Mouse (Mus musculus) forebrain, embryonic 15.5 days (tissue): ENCODE results near the gene Cenpj. TPM values are rescaled to one million over a fixed set of nuclear protein-coding genes. Genes with fewer than 3 reads are reported as not detected.

Source experiments
- ATAC-seq: fragments of 200-750 bp; cut with Nextera tagmentation; replicated peaks from 2 replicates; pipeline ENCODE4 v1.8.0; 2017; ENCODE audit warnings: mild to moderate bottlenecking, moderate TSS enrichment, moderate library complexity
- H3K27ac ChIP-seq: fragments of 300-500 bp; sonication (generic); replicated peaks from 2 replicates; pipeline ENCODE4 v1.5.1; 2015; ENCODE audit warnings: mild to moderate bottlenecking, inconsistent platforms
- H3K27me3 ChIP-seq: fragments of 300-500 bp; sonication (generic); 2 replicates; pipeline ENCODE4 v1.6.1; 2015; ENCODE audit warnings: inconsistent platforms
- H3K36me3 ChIP-seq: fragments of 300-500 bp; sonication (generic); 2 replicates; pipeline ENCODE4 v1.6.1; 2015; ENCODE audit warnings: mild to moderate bottlenecking, inconsistent platforms
- H3K4me1 ChIP-seq: fragments of 300-500 bp; sonication (generic); 2 replicates; pipeline ENCODE4 v1.6.1; 2015; ENCODE audit warnings: inconsistent platforms
- H3K4me2 ChIP-seq: fragments of 300-500 bp; sonication (generic); replicated peaks from 2 replicates; pipeline ENCODE4 v1.6.1; 2015; ENCODE audit warnings: mild to moderate bottlenecking, inconsistent platforms
- H3K4me3 ChIP-seq: fragments of 300-500 bp; sonication (generic); 2 replicates; pipeline ENCODE4 v1.5.1; 2015; ENCODE audit warnings: mild to moderate bottlenecking, inconsistent platforms
- H3K9ac ChIP-seq: fragments of 300-500 bp; sonication (generic); replicated peaks from 2 replicates; pipeline ENCODE4 v1.6.1; 2015; ENCODE audit warnings: mild to moderate bottlenecking, inconsistent platforms
- H3K9me3 ChIP-seq: fragments of 300-500 bp; sonication (generic); 2 replicates; pipeline ENCODE4 v1.6.1; 2016; ENCODE audit warnings: inconsistent platforms
- WGBS: fragments of 180-500 bp; shearing (Covaris S2); methylation state at CpG from one replicate; pipeline ENCODE4 v1.1.7; 2015; ENCODE audit warnings: mixed read lengths; 5-methylcytosine and 5-hydroxymethylcytosine counted together
- polyA plus RNA-seq: library from polyadenylated mRNA; unstranded; fragments of >200 nt; fragmentation: Nextera tagmentation; extraction: Ambion mirVana; gene quantifications from 2 replicates; pipeline ENCODE4 v1.2.1, GENCODE M21; 2015

The Cenpj gene
- polyA plus RNA-seq, 1 experiment from 2014 or later = 13.4 TPM

GRCm38 (mm10) chr14:56530788-56531187, 44.4 kb downstream of the Cenpj start:
- Histone ChIP-seq H3K36me3 (peaks cover 47% of the 10 kb centered on the region), H3K9ac (no peak overlapping the region), H3K27ac (no peak overlapping the region), H3K4me3 (no peak overlapping the region), H3K9me3 (no peaks in the 10 kb centered on the region), H3K4me1 (no peaks in the 10 kb centered on the region), H3K27me3 (no peaks in the 10 kb centered on the region), H3K4me2 (no peak overlapping the region)
- 84% methylated on average over 2 of the region's 2 CpGs for WGBS
- no peak for ATAC-seq

- H3K27me3 ChIP-seq = no peaks in the 10 kb centered on the region
- H3K36me3 ChIP-seq = no peaks in the 10 kb centered on the region
- H3K9ac ChIP-seq = no peak overlapping the region
- H3K4me2 ChIP-seq = no peak overlapping the region
- H3K9me3 ChIP-seq = no peaks in the 10 kb centered on the region
- H3K4me3 ChIP-seq = no peak overlapping the region
- no peak for ATAC-seq
- WGBS = 82% methylated on average over 2 of the region's 2 CpGs
- no peaks in the 10 kb centered on the region for H3K4me1 ChIP-seq
- no peak overlapping the region for H3K27ac ChIP-seq
These were observed 60.5 kb downstream of the Cenpj start for GRCm38 (mm10) chr14:56514775-56515174.

GRCm38 (mm10) chr14:56512084-56512483, 63.1 kb downstream of the Cenpj start:
- no peaks in the 10 kb centered on the region for H3K27me3 ChIP-seq
- no peak for ATAC-seq
- WGBS = 28% methylated on average over 6 of the region's 6 CpGs
- no peaks in the 10 kb centered on the region for H3K36me3 ChIP-seq
- H3K9me3 ChIP-seq = no peaks in the 10 kb centered on the region
- no peak overlapping the region for H3K4me2 ChIP-seq
- H3K9ac ChIP-seq = no peak overlapping the region
- H3K4me3 ChIP-seq = no peak overlapping the region
- H3K4me1 ChIP-seq = no peaks in the 10 kb centered on the region
- H3K27ac ChIP-seq = no peak overlapping the region

- Histone ChIP-seq H3K27me3 (no peaks in the 10 kb centered on the region), H3K4me1 (no peaks in the 10 kb centered on the region), H3K4me3 (no peak overlapping the region), H3K4me2 (no peak overlapping the region), H3K9me3 (no peaks in the 10 kb centered on the region), H3K36me3 (no peaks in the 10 kb centered on the region), H3K27ac (no peak overlapping the region), H3K9ac (no peak overlapping the region)
- 77% methylated on average over 3 of the region's 3 CpGs for WGBS
- ATAC-seq = no peak
These were observed 68.5 kb downstream of the Cenpj start for GRCm38 (mm10) chr14:56506743-56507142.

- Histone ChIP-seq H3K27me3 (no peaks in the 10 kb centered on the region), H3K36me3 (no peaks in the 10 kb centered on the region), H3K4me3 (no peak overlapping the region), H3K4me1 (no peaks in the 10 kb centered on the region), H3K4me2 (no peak overlapping the region), H3K9me3 (no peaks in the 10 kb centered on the region), H3K27ac (no peak overlapping the region), H3K9ac (no peak overlapping the region)
- no peak for ATAC-seq
- WGBS = 88% methylated on average over 4 of the region's 4 CpGs
These were observed 72.8 kb downstream of the Cenpj start for GRCm38 (mm10) chr14:56502407-56502806.

- no peak for ATAC-seq
- no peak overlapping the region for H3K4me2 ChIP-seq
- no peaks in the 10 kb centered on the region for H3K27me3 ChIP-seq
- H3K4me1 ChIP-seq = no peaks in the 10 kb centered on the region
- no peaks in the 10 kb centered on the region for H3K9me3 ChIP-seq
- H3K9ac ChIP-seq = no peak overlapping the region
- no peak overlapping the region for H3K4me3 ChIP-seq
- no peaks in the 10 kb centered on the region for H3K36me3 ChIP-seq
- no peak overlapping the region for H3K27ac ChIP-seq
These were observed 85.4 kb downstream of the Cenpj start for GRCm38 (mm10) chr14:56489806-56490205.

Other genes with a start within 250 kb of the Cenpj start
- 0.14 and 0.15 TPM in 2 replicates for gene Atp12a, start 210.4 kb downstream of the Cenpj start, polyA plus RNA-seq
- 0.52 and 0.70 TPM in 2 replicates for gene Rnf17, start 172.8 kb downstream of the Cenpj start, polyA plus RNA-seq
- 0.59 and 0.61 TPM in 2 replicates for gene Parp4, start 194 bp upstream of the Cenpj start, polyA plus RNA-seq
- gene Mphosph8, start 92.8 kb upstream of the Cenpj start, polyA plus RNA-seq = 38.4 and 40.5 TPM in 2 replicates
- gene Pspc1, start 202.9 kb upstream of the Cenpj start, polyA plus RNA-seq = 37.5 and 44.7 TPM in 2 replicates
- 32.0 and 33.5 TPM in 2 replicates for gene Zmym5, start 236.3 kb upstream of the Cenpj start, polyA plus RNA-seq